Mouse (Mus musculus): ENCODE measurements around the gene Sec24a. TPM values are rescaled to one million over a fixed set of nuclear protein-coding genes. Genes with fewer than 3 reads are reported as not detected.

Gene Sec24a
- polyA plus RNA-seq (2014; fragmentation: Illumina TruSeq; extraction: RNeasy Lipid Tissue Mini Kit (QIAGEN cat#74804); ENCODE audit: low read depth, low replicate concordance) = 28.0 TPM

DNA sequence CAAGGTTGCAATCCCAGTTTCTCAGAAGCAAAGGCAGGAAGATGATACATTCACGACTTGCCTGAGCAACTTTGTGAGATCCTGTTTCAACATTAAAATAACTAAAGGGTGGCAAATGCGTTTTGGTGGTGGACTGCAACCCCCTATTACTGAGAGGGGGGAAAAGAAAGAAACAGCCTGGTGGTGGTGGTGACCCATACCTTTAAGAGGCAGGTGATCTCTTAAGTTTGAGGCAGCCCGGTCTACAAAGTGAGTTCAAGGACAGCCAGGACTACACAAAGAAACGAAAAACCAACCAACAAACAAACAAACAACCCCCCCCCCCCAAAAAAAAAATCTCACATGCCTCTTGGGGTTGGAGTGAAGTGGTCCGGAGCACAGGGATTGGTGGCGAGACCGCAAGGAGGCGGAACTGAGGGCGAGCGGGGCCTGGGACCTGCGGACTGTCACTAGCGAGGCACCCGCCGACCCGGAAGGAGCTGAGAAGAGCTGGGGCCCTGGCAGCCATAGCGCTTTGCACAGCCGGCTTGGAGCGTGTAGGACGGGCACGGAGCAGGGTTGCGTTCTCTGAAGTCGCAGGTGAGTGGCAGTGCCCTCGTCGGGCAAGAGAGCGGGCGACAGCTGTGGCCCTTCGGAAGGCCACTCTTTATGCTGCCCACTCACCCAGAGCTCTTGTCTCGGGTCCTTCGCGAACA lies at the start of gene Sec24a, which contains the start of gene Sar1b:
Sec24a (minus strand) TSS at position 422 of the 695 bp plus-strand sequence.
Sar1b (plus strand) TSS at position 475 of the 695 bp plus-strand sequence.

DNA sequence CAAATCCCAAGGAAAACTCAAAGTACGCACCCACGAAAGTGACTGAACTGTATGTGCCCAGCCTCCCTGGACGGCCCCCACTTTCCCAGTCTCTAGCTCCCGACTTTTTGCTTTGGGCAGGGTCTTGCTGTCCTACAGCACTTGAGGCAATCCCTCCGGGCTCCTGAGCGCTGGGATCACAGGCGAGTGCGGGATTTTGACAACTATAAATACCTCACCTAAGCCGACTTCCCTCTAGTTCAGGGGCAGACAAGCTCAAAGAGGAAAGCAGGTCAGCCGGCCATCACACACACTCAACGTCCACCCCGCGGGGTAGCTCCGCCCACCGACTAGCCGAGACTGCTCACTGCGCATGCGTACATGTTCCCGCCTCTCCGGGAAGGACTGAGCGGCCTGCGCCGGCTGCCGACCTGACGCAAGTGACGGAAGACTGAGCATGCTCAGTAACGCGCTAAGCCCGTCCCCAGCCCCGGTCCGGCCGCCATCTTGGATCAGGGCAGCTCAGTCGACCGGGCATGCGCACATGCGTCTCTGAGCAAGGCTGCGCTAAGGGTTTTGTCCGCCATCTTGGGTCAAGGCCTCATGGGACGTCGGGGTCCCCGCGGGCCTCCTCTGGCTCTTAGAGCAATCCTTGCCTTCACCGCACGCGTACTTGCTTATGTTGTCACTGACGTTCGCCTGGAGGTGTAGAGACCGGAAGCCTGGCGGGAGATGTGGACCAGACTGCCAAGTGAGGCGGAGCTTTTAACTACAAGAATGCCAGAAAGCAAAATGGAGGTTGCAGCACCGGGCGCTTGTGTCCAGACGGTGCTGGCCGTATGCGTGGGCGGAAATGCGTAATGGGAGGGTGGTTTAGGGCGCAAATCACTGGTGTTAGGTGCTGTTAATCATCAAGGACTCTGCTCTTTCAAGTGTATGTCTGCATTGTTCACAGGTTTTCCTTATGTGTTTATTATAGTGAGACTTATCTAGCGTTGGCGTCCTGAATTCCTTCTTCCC lies 74.8 kb downstream of the Sec24a start, which contains the start of gene 0610009B22Rik:
0610009B22Rik (minus strand) TSS at position 545 of the 999 bp plus-strand sequence.

DNA sequence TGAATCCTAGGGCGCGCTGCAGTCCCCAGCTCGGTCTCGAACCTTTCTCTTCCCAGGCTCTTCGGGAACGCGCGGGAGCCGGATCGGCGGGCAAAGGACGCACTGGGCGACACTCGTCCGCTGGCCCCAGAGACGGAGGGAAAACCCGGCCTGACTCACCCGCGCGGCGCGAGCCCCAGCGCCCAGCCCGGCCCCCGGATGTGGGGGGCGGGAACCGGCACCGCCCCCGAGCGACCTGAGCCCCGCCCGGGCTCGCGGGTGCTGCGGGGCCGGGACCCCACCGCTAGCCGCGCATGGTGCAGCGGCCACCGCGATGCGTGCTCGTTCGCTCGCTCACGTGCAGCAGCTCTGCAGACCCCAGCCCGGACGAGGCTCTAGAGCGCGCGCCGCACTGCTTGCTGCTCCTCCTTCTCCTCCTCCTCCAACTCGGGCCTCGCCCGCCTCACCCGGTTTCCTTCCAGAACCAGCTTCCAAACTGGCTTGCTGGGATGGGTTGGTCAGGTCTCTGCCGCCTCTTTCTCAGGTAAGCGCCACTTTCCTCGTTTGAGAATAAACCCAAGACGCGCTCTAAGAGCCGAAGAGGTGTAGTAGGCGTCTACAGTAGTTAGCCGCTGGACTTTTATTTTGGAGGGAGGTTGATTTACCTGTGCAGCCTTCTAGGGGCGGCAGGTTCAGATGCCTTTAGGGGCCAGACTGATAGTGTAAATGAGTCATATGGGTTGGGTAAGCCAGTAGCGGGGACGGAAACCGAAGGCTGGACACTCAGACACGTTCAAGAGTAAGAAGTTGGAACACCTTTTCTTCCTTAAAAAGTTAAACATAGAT lies 112.5 kb downstream of the Sec24a start, which contains the start of the genes N4bp3 and D930048N14Rik:
N4bp3 (minus strand) TSS at position 152 of the 825 bp plus-strand sequence.
D930048N14Rik (plus strand) TSS at position 264 of the 825 bp plus-strand sequence.

Other genes starting within 250 kb of the Sec24a start
- gene Phykpl, start 178.9 kb downstream of the Sec24a start, polyA plus RNA-seq (2014; fragmentation: Illumina TruSeq; extraction: RNeasy Lipid Tissue Mini Kit (QIAGEN cat#74804); ENCODE audit: low read depth, low replicate concordance) = 15.7 TPM
- 240 TPM for gene Hnrnpab, start 156.8 kb downstream of the Sec24a start, polyA plus RNA-seq (2014; fragmentation: Illumina TruSeq; extraction: RNeasy Lipid Tissue Mini Kit (QIAGEN cat#74804); ENCODE audit: low read depth, low replicate concordance)
- 1.2 TPM for gene Nhp2, start 143.9 kb downstream of the Sec24a start, polyA plus RNA-seq (2014; fragmentation: Illumina TruSeq; extraction: RNeasy Lipid Tissue Mini Kit (QIAGEN cat#74804); ENCODE audit: low read depth, low replicate concordance)
- 8.2 TPM for gene Rmnd5b, start 127.7 kb downstream of the Sec24a start, polyA plus RNA-seq (2014; fragmentation: Illumina TruSeq; extraction: RNeasy Lipid Tissue Mini Kit (QIAGEN cat#74804); ENCODE audit: low read depth, low replicate concordance)
- not detected for gene N4bp3, start 112.8 kb downstream of the Sec24a start, polyA plus RNA-seq (2014; fragmentation: Illumina TruSeq; extraction: RNeasy Lipid Tissue Mini Kit (QIAGEN cat#74804); ENCODE audit: low read depth, low replicate concordance)
- 1.6 TPM for gene D930048N14Rik, start 112.7 kb downstream of the Sec24a start, polyA plus RNA-seq (2014; fragmentation: Illumina TruSeq; extraction: RNeasy Lipid Tissue Mini Kit (QIAGEN cat#74804); ENCODE audit: low read depth, low replicate concordance)
- gene 0610009B22Rik, start 74.8 kb downstream of the Sec24a start, polyA plus RNA-seq (2014; fragmentation: Illumina TruSeq; extraction: RNeasy Lipid Tissue Mini Kit (QIAGEN cat#74804); ENCODE audit: low read depth, low replicate concordance) = 103 TPM
- 348 TPM for gene Sar1b, start 53 bp upstream of the Sec24a start, polyA plus RNA-seq (2014; fragmentation: Illumina TruSeq; extraction: RNeasy Lipid Tissue Mini Kit (QIAGEN cat#74804); ENCODE audit: low read depth, low replicate concordance)
- 3.7 TPM for gene Jade2, start 94.0 kb upstream of the Sec24a start, polyA plus RNA-seq (2014; fragmentation: Illumina TruSeq; extraction: RNeasy Lipid Tissue Mini Kit (QIAGEN cat#74804); ENCODE audit: low read depth, low replicate concordance)
- gene Cdkn2aipnl, start 204.0 kb upstream of the Sec24a start, polyA plus RNA-seq (2014; fragmentation: Illumina TruSeq; extraction: RNeasy Lipid Tissue Mini Kit (QIAGEN cat#74804); ENCODE audit: low read depth, low replicate concordance) = 18.8 TPM
- gene Ube2b, start 237.1 kb upstream of the Sec24a start, polyA plus RNA-seq (2014; fragmentation: Illumina TruSeq; extraction: RNeasy Lipid Tissue Mini Kit (QIAGEN cat#74804); ENCODE audit: low read depth, low replicate concordance) = 335 TPM
- gene Cdkl3, start 240.6 kb upstream of the Sec24a start, polyA plus RNA-seq (2014; fragmentation: Illumina TruSeq; extraction: RNeasy Lipid Tissue Mini Kit (QIAGEN cat#74804); ENCODE audit: low read depth, low replicate concordance) = 7.4 TPM

Data from kidney, adult 10 weeks (tissue).